ENCODE assay signal across 11 mouse cellular contexts in the genomic region with DNA sequence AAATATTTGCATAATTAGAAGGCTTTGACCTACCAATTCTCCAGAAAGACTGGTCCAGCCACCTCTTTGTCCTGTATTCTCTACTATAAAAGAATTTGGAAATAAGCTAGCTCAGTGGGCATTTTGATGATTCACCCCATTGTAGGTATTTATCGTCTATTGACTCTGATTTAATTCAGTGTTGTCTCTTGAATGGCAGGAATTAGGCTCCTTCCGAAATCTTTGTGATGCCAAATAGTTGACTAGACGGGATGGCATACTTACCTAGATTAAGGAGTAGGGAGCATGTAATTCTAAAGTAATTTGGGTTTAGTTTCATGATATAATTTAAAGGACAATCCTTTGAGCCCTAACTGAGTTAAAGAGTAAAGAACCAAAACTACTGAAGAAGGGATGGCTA. TPM values are rescaled to one million over a fixed set of nuclear protein-coding genes. Genes with fewer than 3 reads are reported as not detected.
DNase-seq lines count a peak whose midpoint lies in the region; ATAC-seq and TF ChIP-seq lines count a peak whose summit lies in the region.
"Had no signal": no experiment of that assay in that cellular context is flagged by ENCODE, and none has a peak within 500 bp of the region (broad histone marks: within the 10 kb centered on the region; RNA-seq: fewer than 3 reads in every experiment).

No protein-coding gene starts in this region.

- H3K36me3 ChIP-seq in heart, postnatal 0 days (replicated peaks; ENCODE audit: control insufficient read depth, insufficient read depth, low read length), result peaks cover 36% of the 10 kb centered on the region
- peaks cover 24% of the 10 kb centered on the region for H3K36me3 ChIP-seq in hindbrain, embryonic 16.5 days (ENCODE audit: control insufficient read depth, insufficient read depth, low read length)
- H3K36me3 ChIP-seq in midbrain, embryonic 14.5 days (ENCODE audit: control insufficient read depth, insufficient read depth, low read length), result peaks cover 39% of the 10 kb centered on the region

- intact Hi-C loops in heart, postnatal 10 days (cut with DNase I), result loop anchor here (2.0 kb wide), 1 partner anchor 47 kb away; no protein-coding TSS in a partner anchor

- H3K4me1 ChIP-seq in heart, postnatal 0 days (ENCODE audit: control insufficient read depth, insufficient read depth), result peaks cover 18% of the 10 kb centered on the region
- peaks cover 23% of the 10 kb centered on the region for H3K4me1 ChIP-seq in hindbrain, embryonic 16.5 days (ENCODE audit: control insufficient read depth, insufficient read depth, low read depth, low read length)
- H3K4me1 ChIP-seq in midbrain, embryonic 14.5 days (ENCODE audit: control insufficient read depth, insufficient read depth, low read length), result peaks cover 17% of the 10 kb centered on the region

- peak overlapping the region; percentile 74 for H3K4me2 ChIP-seq in heart, postnatal 0 days (ENCODE audit: low read depth, low read length)
- peak overlapping the region; percentile 22; the same call in 1 of the 2 replicates for H3K4me2 ChIP-seq in hindbrain, embryonic 16.5 days (ENCODE audit: low read length)
- H3K4me2 ChIP-seq in midbrain, embryonic 14.5 days (ENCODE audit: low read length), result peak overlapping the region; percentile 96

- no peak for TF ChIP-seq EP300 in heart, postnatal 0 days (IDR thresholded peaks at IDR 0.05; ENCODE audit: low read depth)

- H3K27me3 ChIP-seq in heart, postnatal 0 days (ENCODE audit: control insufficient read depth, insufficient read depth, low read length), result no peaks in the 10 kb centered on the region
- H3K27me3 ChIP-seq in hindbrain, embryonic 16.5 days (replicated peaks; ENCODE audit: control insufficient read depth, insufficient read depth, low read length), result no peaks in the 10 kb centered on the region
- H3K27me3 ChIP-seq in midbrain, embryonic 14.5 days (ENCODE audit: control insufficient read depth, insufficient read depth, low read length), result no peaks in the 10 kb centered on the region

- no peak for ATAC-seq in heart, postnatal 0 days (ENCODE audit: insufficient read depth, low read depth)
- no peak for ATAC-seq in hindbrain, embryonic 16.5 days
- no peak for ATAC-seq in midbrain, embryonic 14.5 days (ENCODE audit: low FRiP score, low TSS enrichment)
- ATAC-seq in megakaryocyte-erythroid progenitor cell, adult 5-6 weeks (replicated peaks; ENCODE audit: low FRiP score, low TSS enrichment, poor library complexity, severe bottlenecking), result no peak

- TF ChIP-seq CTCF in heart, postnatal 0 days (IDR thresholded peaks at IDR 0.05; ENCODE audit: low read depth), result no peak

- H3K27ac ChIP-seq in heart, postnatal 0 days (ENCODE audit: low read depth), result no peak overlapping the region
- H3K27ac ChIP-seq in hindbrain, embryonic 16.5 days (ENCODE audit: low read depth, low read length), result no peak overlapping the region
- no peak overlapping the region for H3K27ac ChIP-seq in midbrain, embryonic 14.5 days (replicated peaks; ENCODE audit: low read depth, low read length)

- H3K4me3 ChIP-seq in heart, postnatal 0 days (ENCODE audit: low read depth, low read length), result peak overlapping the region; percentile 13; the same call in 1 of the 2 replicates
- no peak overlapping the region for H3K4me3 ChIP-seq in hindbrain, embryonic 16.5 days (ENCODE audit: low read length)
- H3K4me3 ChIP-seq in midbrain, embryonic 14.5 days (replicated peaks; ENCODE audit: low read depth, low read length), result no peak overlapping the region

- no peak overlapping the region; the same call in 1 of the 2 replicates for H3K9ac ChIP-seq in heart, postnatal 0 days (replicated peaks; ENCODE audit: low read depth, low read length)
- H3K9ac ChIP-seq in hindbrain, embryonic 16.5 days (ENCODE audit: low read depth, low read length), result no peak overlapping the region
- H3K9ac ChIP-seq in midbrain, embryonic 14.5 days (replicated peaks; ENCODE audit: low read length), result no peak overlapping the region

- DNase-seq in heart, postnatal 0 days (ENCODE audit: low spot score), result no peak
- DNase-seq in heart, postnatal 10 days, result no peak
- peak; percentile 20 for DNase-seq in ZHBTc4 (ENCODE audit: low read depth, low spot score)
- DNase-seq in midbrain, embryonic 14.5 days, result no peak
- DNase-seq in adrenal gland, postnatal 36 days, result no peak
- DNase-seq in frontal cortex, postnatal 14 days (ENCODE audit: low spot score in 2 of 2), result no peak
- DNase-seq: cerebellum, adult 11-12 months; gastrocnemius, postnatal 25 days; thymus, adult 18-20 months had no signal

- WGBS in heart, postnatal 0 days, result 49% methylated on average over 3 of the region's 3 CpGs
- WGBS in hindbrain, embryonic 16.5 days, result 59% methylated on average over 3 of the region's 3 CpGs
- 48% methylated on average over 3 of the region's 3 CpGs for WGBS in midbrain, embryonic 14.5 days

- no peaks in the 10 kb centered on the region for H3K9me3 ChIP-seq in heart, postnatal 0 days (replicated peaks; ENCODE audit: control insufficient read depth, low read length)
- no peaks in the 10 kb centered on the region for H3K9me3 ChIP-seq in hindbrain, embryonic 16.5 days (ENCODE audit: control insufficient read depth, low read length)
- H3K9me3 ChIP-seq in midbrain, embryonic 14.5 days (ENCODE audit: control insufficient read depth, low read length), result no peaks in the 10 kb centered on the region

RNA-seq across cellular contexts. Expression of gene Naca, which starts 2.5 kb away (rescaled TPM):
- 307 and 346 TPM in 2 replicates for total RNA-seq in heart, postnatal 0 days (2014; rRNA removed; ENCODE audit: low replicate concordance)
- polyA plus RNA-seq in heart, postnatal 0 days (2015; fragmentation: Nextera tagmentation; extraction: Ambion mirVana), result 370 and 382 TPM in 2 replicates
- total RNA-seq in heart, postnatal 10 days (2021), result 100 to 1,000 TPM; 639 to 645 TPM
- 426 and 444 TPM in 2 replicates for polyA plus RNA-seq in hindbrain, embryonic 16.5 days (2015; fragmentation: Nextera tagmentation; extraction: Ambion mirVana)
- polyA plus RNA-seq in midbrain, embryonic 14.5 days (2014; fragmentation: Nextera tagmentation; extraction: Ambion mirVana), result 627 and 634 TPM in 2 replicates
- 100 to 1,000 TPM; 638 to 655 TPM for total RNA-seq in adrenal gland, postnatal 36 days (2021)
- 1,531 and 1,673 TPM in 2 replicates for total RNA-seq in megakaryocyte-erythroid progenitor cell, adult 5-6 weeks (2014; fragmentation: Nextera tagmentation)
- total RNA-seq in megakaryocyte-erythroid progenitor cell, adult 5-6 weeks (2017), result 2,722 and 3,167 TPM in 2 replicates

RNA-seq across cellular contexts. Expression of gene Ptges3, which starts 20.8 kb away (rescaled TPM):
- total RNA-seq in heart, postnatal 0 days (2014; rRNA removed; ENCODE audit: low replicate concordance), result 48.4 and 59.2 TPM in 2 replicates
- polyA plus RNA-seq in heart, postnatal 0 days (2015; fragmentation: Nextera tagmentation; extraction: Ambion mirVana), result 209 and 211 TPM in 2 replicates
- 10 to 100 TPM; 91.9 to 99.8 TPM for total RNA-seq in heart, postnatal 10 days (2021)
- 359 and 361 TPM in 2 replicates for polyA plus RNA-seq in hindbrain, embryonic 16.5 days (2015; fragmentation: Nextera tagmentation; extraction: Ambion mirVana)
- polyA plus RNA-seq in midbrain, embryonic 14.5 days (2014; fragmentation: Nextera tagmentation; extraction: Ambion mirVana), result 413 and 443 TPM in 2 replicates
- total RNA-seq in adrenal gland, postnatal 36 days (2021), result 100 to 1,000 TPM; 182 to 237 TPM
- total RNA-seq in megakaryocyte-erythroid progenitor cell, adult 5-6 weeks (2014; fragmentation: Nextera tagmentation), result 210 and 260 TPM in 2 replicates
- total RNA-seq in megakaryocyte-erythroid progenitor cell, adult 5-6 weeks (2017), result 377 and 378 TPM in 2 replicates

RNA-seq across cellular contexts. Expression of gene Prim1, which starts 23.0 kb away (rescaled TPM):
- total RNA-seq in heart, postnatal 0 days (2014; rRNA removed; ENCODE audit: low replicate concordance), result 10.0 and 21.1 TPM in 2 replicates
- 16.1 and 19.1 TPM in 2 replicates for polyA plus RNA-seq in heart, postnatal 0 days (2015; fragmentation: Nextera tagmentation; extraction: Ambion mirVana)
- total RNA-seq in heart, postnatal 10 days (2021), result 1 to 10 TPM; 8.2 to 9.6 TPM
- polyA plus RNA-seq in hindbrain, embryonic 16.5 days (2015; fragmentation: Nextera tagmentation; extraction: Ambion mirVana), result 37.2 and 40.2 TPM in 2 replicates
- 41.1 and 42.7 TPM in 2 replicates for polyA plus RNA-seq in midbrain, embryonic 14.5 days (2014; fragmentation: Nextera tagmentation; extraction: Ambion mirVana)
- 1 to 10 TPM; 4.2 to 4.5 TPM for total RNA-seq in adrenal gland, postnatal 36 days (2021)
- total RNA-seq in megakaryocyte-erythroid progenitor cell, adult 5-6 weeks (2014; fragmentation: Nextera tagmentation), result 99.7 and 123 TPM in 2 replicates
- total RNA-seq in megakaryocyte-erythroid progenitor cell, adult 5-6 weeks (2017), result 134 and 143 TPM in 2 replicates

RNA-seq across cellular contexts. Expression of gene Hsd17b6, which starts 30.5 kb away (rescaled TPM):
- not detected in 2 replicates for total RNA-seq in heart, postnatal 0 days (2014; rRNA removed; ENCODE audit: low replicate concordance)
- polyA plus RNA-seq in heart, postnatal 0 days (2015; fragmentation: Nextera tagmentation; extraction: Ambion mirVana), result not detected in 2 replicates
- total RNA-seq in heart, postnatal 10 days (2021), result not detected
- polyA plus RNA-seq in hindbrain, embryonic 16.5 days (2015; fragmentation: Nextera tagmentation; extraction: Ambion mirVana), result not detected in 2 replicates
- polyA plus RNA-seq in midbrain, embryonic 14.5 days (2014; fragmentation: Nextera tagmentation; extraction: Ambion mirVana), result not detected in 2 replicates
- total RNA-seq in adrenal gland, postnatal 36 days (2021), result under 1 TPM in 1 of 2 experiments, not detected in 1; 0.23 TPM
- total RNA-seq in megakaryocyte-erythroid progenitor cell, adult 5-6 weeks (2014; fragmentation: Nextera tagmentation), result 0.55 TPM in 1 of 2 replicates, not detected in the other
- not detected in 2 replicates for total RNA-seq in megakaryocyte-erythroid progenitor cell, adult 5-6 weeks (2017)
- total RNA-seq: gastrocnemius, postnatal 25 days had no signal

RNA-seq across cellular contexts. Expression of gene Atp5b, which starts 45.2 kb away (rescaled TPM):
- total RNA-seq in heart, postnatal 0 days (2014; rRNA removed; ENCODE audit: low replicate concordance), result 19,517 and 23,614 TPM in 2 replicates
- polyA plus RNA-seq in heart, postnatal 0 days (2015; fragmentation: Nextera tagmentation; extraction: Ambion mirVana), result 9,758 and 9,784 TPM in 2 replicates
- 1,000 to 10,000 TPM; 7,591 to 7,651 TPM for total RNA-seq in heart, postnatal 10 days (2021)
- 2,423 and 2,704 TPM in 2 replicates for polyA plus RNA-seq in hindbrain, embryonic 16.5 days (2015; fragmentation: Nextera tagmentation; extraction: Ambion mirVana)
- polyA plus RNA-seq in midbrain, embryonic 14.5 days (2014; fragmentation: Nextera tagmentation; extraction: Ambion mirVana), result 1,898 and 2,035 TPM in 2 replicates
- 1,000 to 10,000 TPM; 2,942 to 3,172 TPM for total RNA-seq in adrenal gland, postnatal 36 days (2021)
- 2,207 and 2,550 TPM in 2 replicates for total RNA-seq in megakaryocyte-erythroid progenitor cell, adult 5-6 weeks (2014; fragmentation: Nextera tagmentation)
- 3,084 and 3,964 TPM in 2 replicates for total RNA-seq in megakaryocyte-erythroid progenitor cell, adult 5-6 weeks (2017)

Comparison
In these comparisons a context has a peak if more than half of its experiments do, and no peak if none do; other contexts are left out.
1. H3K4me2 ChIP-seq: peak in every context shown above with its lines; median percentile 96 in midbrain, embryonic 14.5 days; 74 in heart, postnatal 0 days; 22 in hindbrain, embryonic 16.5 days.